Mouse (Mus musculus) heart, postnatal 0 days (tissue): ENCODE data around the gene Unk.

ENCODE experiments used
- CTCF ChIP-seq: IDR thresholded peaks from 2 replicates; pipeline ENCODE4 v1.5.1; 2016; ENCODE audit warnings: antibody characterized with exemption, control low read depth, low read depth
- EP300 ChIP-seq: IDR thresholded peaks from 2 replicates; pipeline ENCODE4 v1.6.1; 2016; ENCODE audit warnings: antibody characterized with exemption, low read depth

DNA sequence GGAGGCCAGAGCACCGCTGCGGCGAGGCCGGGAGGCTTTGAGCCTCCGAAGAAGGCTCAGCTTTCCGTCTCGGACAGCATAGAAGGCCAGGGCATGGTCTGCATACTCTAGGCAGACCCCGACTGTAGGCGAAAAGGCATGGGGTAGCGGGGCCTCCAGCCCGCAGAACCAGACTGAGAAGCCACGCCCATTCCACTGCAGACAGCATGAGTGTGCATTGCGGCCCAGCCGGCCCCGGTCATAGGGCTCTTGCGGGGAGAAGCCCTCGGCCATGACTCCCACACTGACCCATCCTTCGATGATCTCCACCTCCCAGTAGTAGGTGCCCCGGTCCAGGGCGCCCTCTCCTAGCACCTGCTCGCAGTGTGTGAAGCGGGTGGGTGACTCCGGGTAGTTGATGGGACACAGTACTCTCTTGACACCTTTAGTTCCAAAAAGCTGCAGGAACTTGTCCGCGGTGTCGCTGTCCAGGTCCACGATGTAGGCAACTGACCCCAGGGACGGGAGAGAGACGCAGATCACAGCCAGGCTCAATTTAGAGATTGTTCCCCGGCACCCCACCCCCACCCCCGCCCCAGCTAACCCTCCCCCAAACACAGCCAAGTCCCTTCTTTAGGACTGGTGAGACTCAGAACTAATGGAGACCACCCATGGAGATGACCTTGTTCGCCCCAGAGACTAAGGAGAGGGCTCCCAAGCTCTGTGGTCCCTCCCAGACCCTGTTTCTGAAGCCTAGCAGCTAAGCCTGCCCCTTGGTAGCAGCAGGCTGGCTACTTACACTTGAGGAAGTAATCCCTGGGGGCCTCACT lies 76.2 kb downstream of the Unk start:
- no peak for TF ChIP-seq EP300
- no peak for TF ChIP-seq CTCF
